Mouse (Mus musculus): ENCODE results near the gene Acvr1b. TPM values are rescaled to one million over a fixed set of nuclear protein-coding genes. Genes with fewer than 3 reads are reported as not detected.

Gene Acvr1b
- polyA plus RNA-seq, 1 experiment = 8.2 TPM

DNA sequence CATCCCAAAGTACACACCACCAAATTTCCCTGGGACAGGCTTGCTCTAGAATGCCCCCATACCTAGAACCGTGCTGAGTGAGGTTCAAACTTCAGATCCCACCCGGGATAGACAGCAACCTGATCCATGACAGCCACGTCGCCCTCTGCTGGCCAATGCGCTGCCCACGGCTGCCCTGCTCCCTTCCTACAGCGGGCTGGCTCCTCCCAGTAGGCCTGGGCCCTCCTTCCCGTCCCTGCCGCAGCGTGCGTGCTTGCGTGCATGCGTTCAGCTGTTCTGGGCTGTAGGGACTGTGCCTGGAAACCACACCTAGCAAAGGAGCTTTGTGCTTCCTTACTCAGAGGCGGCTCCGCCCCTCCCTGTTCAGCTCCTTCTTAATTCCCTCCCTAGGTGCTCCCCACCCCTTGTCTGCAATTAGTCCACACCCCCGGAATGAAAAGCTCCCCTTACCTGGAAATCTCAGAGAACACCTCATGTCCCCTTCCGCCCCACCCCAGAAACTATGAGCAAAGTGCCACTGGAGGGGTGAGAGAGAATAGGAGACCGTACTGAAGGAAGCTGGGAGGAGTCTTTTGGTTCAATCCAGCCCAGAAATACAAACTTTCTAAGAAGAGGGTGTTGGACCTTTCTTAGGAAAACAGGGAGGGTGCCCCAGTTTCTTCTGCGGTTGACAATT, 28.3 kb upstream of the Acvr1b start:
- H3K4me3 ChIP-seq (replicated peaks) = peak overlapping the region; percentile 92
- no peaks in the 10 kb centered on the region for H3K9me3 ChIP-seq
- peaks cover 94% of the 10 kb centered on the region for H3K4me1 ChIP-seq
- H3K36me3 ChIP-seq (replicated peaks; ENCODE audit: low read length) = peaks cover 14% of the 10 kb centered on the region
- H3K27me3 ChIP-seq (replicated peaks) = no peaks in the 10 kb centered on the region
- TF ChIP-seq FLI1 (IDR thresholded peaks at IDR 0.05; ENCODE audit: low read length) (no peak), GATA1 (IDR thresholded peaks at IDR 0.05; ENCODE audit: borderline replicate concordance, low read length) (no peak)

DNA sequence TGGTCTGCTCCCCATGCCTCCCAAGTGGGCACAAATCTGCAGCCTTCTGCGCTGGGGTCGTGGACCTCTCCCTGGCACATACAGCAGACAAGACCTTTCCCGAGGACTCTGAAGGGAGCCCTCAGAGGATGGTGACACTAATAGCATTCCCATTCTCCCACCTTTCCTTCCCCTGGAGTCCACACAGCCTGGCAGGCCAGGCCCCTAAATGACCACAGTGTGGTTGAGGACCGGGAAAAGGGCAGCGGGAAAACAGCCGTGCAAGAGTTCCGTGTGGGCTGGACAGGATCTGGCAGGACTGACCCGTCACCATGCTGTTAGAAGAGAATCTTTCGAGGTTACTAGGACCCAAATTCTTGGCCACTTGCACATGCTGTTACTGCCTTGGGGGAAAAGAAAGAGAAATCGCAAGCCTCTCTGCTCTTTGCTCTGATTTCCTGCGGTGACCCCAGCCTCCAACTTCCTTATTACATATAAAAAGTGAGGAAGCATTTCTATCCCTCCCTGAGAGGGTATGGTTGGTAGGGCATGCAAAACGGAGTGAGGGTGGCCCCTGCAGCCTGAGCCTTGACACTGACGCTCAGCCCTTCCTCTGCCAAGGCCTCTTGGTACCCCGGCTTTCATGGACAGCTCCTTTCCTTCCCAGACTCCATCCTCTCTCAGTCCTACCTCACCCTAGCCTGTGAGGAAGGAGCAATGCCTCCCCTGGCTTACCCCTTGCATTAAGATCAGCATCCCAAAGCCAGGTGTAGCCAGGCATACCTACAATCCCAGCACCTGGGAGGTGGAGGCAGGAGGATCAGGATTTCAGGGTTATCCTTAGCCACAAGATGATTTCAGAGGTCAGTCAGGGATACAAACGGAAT, 27.5 kb upstream of the Acvr1b start:
- TF ChIP-seq GATA1 (IDR thresholded peaks at IDR 0.05; ENCODE audit: borderline replicate concordance, low read length) (no peak), FLI1 (IDR thresholded peaks at IDR 0.05; ENCODE audit: low read length) (no peak)
- no peaks in the 10 kb centered on the region for H3K9me3 ChIP-seq
- H3K27me3 ChIP-seq (replicated peaks) = no peaks in the 10 kb centered on the region
- peak overlapping the region; percentile 92 for H3K4me3 ChIP-seq (replicated peaks)
- H3K36me3 ChIP-seq (replicated peaks; ENCODE audit: low read length) = peaks cover 14% of the 10 kb centered on the region
- peaks cover 95% of the 10 kb centered on the region for H3K4me1 ChIP-seq

GRCm38 (mm10) chr15:101147115-101147909, 26.6 kb upstream of the Acvr1b start:
- H3K9me3 ChIP-seq = no peaks in the 10 kb centered on the region
- peak overlapping the region; percentile 92 for H3K4me3 ChIP-seq (replicated peaks)
- peaks cover 14% of the 10 kb centered on the region for H3K36me3 ChIP-seq (replicated peaks; ENCODE audit: low read length)

DNA sequence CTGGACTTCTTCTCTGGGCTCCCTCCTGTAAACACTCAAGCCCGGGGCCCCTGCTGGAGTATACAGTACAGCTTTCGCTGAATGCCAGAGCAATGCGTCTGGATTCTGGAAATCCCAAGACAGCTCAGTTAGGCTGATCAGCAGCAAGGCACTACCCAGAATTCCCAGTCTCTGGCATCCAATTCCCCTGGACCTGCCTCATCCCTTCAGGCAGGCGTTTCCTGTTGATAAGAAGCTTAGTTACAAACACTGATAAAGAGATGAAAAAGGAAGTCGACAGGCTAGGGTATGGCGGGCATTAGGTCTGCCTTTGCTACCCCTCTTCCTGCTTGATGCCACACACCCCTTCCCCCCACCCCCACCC, 26.0 kb upstream of the Acvr1b start:
- Histone ChIP-seq H3K36me3 (replicated peaks; ENCODE audit: low read length) (peaks cover 12% of the 10 kb centered on the region), H3K9me3 (no peaks in the 10 kb centered on the region), H3K4me3 (replicated peaks) (peak overlapping the region; percentile 92), H3K27me3 (replicated peaks) (no peaks in the 10 kb centered on the region), H3K4me1 (peaks cover 92% of the 10 kb centered on the region)
- TF ChIP-seq GATA1 (IDR thresholded peaks at IDR 0.05; ENCODE audit: borderline replicate concordance, low read length) = no peak
- no peak for TF ChIP-seq FLI1 (IDR thresholded peaks at IDR 0.05; ENCODE audit: low read length)

More at GRCm38 (mm10) chr15:101147115-101147909, 26.6 kb upstream of the Acvr1b start:
- no peaks in the 10 kb centered on the region for H3K27me3 ChIP-seq (replicated peaks)
- H3K4me1 ChIP-seq = peaks cover 97% of the 10 kb centered on the region
- TF ChIP-seq FLI1 (IDR thresholded peaks at IDR 0.05; ENCODE audit: low read length) = no peak

GRCm38 (mm10) chr15:101148604-101149003, 25.3 kb upstream of the Acvr1b start:
- Histone ChIP-seq H3K4me1 (peaks cover 92% of the 10 kb centered on the region), H3K4me3 (replicated peaks) (no peak overlapping the region), H3K9me3 (no peaks in the 10 kb centered on the region), H3K27me3 (replicated peaks) (no peaks in the 10 kb centered on the region), H3K36me3 (replicated peaks; ENCODE audit: low read length) (peaks cover 6% of the 10 kb centered on the region)
- TF ChIP-seq FLI1 (IDR thresholded peaks at IDR 0.05; ENCODE audit: low read length) (no peak), GATA1 (IDR thresholded peaks at IDR 0.05; ENCODE audit: borderline replicate concordance, low read length) (no peak)

GRCm38 (mm10) chr15:101151409-101152261, 22.2 kb upstream of the Acvr1b start:
- H3K4me1 ChIP-seq = peaks cover 82% of the 10 kb centered on the region
- H3K36me3 ChIP-seq (replicated peaks; ENCODE audit: low read length) = peaks cover 4% of the 10 kb centered on the region
- H3K27me3 ChIP-seq (replicated peaks) = no peaks in the 10 kb centered on the region
- peaks cover 5% of the 10 kb centered on the region for H3K9me3 ChIP-seq
- no peak for TF ChIP-seq FLI1 (IDR thresholded peaks at IDR 0.05; ENCODE audit: low read length)
- no peak for TF ChIP-seq GATA1 (IDR thresholded peaks at IDR 0.05; ENCODE audit: borderline replicate concordance, low read length)
- H3K4me3 ChIP-seq (replicated peaks) = no peak overlapping the region

GRCm38 (mm10) chr15:101154700-101155616, 18.9 kb upstream of the Acvr1b start:
- Histone ChIP-seq H3K27me3 (replicated peaks) (no peaks in the 10 kb centered on the region), H3K4me3 (replicated peaks) (no peak overlapping the region), H3K36me3 (replicated peaks; ENCODE audit: low read length) (peaks cover 10% of the 10 kb centered on the region), H3K9me3 (peaks cover 11% of the 10 kb centered on the region), H3K4me1 (peaks cover 59% of the 10 kb centered on the region)
- TF ChIP-seq FLI1 (IDR thresholded peaks at IDR 0.05; ENCODE audit: low read length) (no peak), GATA1 (IDR thresholded peaks at IDR 0.05; ENCODE audit: borderline replicate concordance, low read length) (no peak)

DNA sequence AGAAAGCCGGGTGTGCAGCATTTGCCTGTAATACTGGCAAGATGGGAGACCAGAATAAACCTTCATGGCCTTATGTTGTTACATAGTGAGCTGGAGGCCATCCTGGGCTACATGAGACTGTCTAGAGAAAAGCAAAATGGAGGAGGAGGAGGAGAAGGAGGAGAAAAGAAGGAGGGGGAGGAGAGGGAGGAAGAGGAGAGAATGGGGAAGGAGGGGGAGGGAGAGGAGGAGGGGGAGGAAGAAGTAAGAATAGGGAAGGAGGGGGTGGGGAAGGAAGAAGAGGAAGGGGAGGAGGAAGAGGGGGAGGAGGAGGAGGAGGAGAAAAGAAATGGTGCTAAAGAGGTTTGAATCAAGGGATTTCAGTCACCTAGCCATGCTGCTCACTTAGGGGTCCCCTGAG, 13.7 kb upstream of the Acvr1b start:
- H3K4me1 ChIP-seq = peaks cover 50% of the 10 kb centered on the region
- peaks cover 11% of the 10 kb centered on the region for H3K9me3 ChIP-seq
- peaks cover 10% of the 10 kb centered on the region for H3K36me3 ChIP-seq (replicated peaks; ENCODE audit: low read length)
- H3K27me3 ChIP-seq (replicated peaks) = no peaks in the 10 kb centered on the region
- H3K4me3 ChIP-seq (replicated peaks) = no peak overlapping the region
- TF ChIP-seq FLI1 (IDR thresholded peaks at IDR 0.05; ENCODE audit: low read length) (no peak), GATA1 (IDR thresholded peaks at IDR 0.05; ENCODE audit: borderline replicate concordance, low read length) (no peak)

Data from megakaryocyte, embryonic 14.5 days (primary cell).